Mouse (Mus musculus) cerebellum, adult 18-20 months (tissue): ENCODE results near the gene 5730455P16Rik.
A peak's percentile ranks its signal among the peaks of the same experiment; 100 is the strongest.
"Not testable (repeated sequence)": the region's sequence is repeated elsewhere in the genome, so short reads cannot be mapped to it uniquely, and the experiment has no call there.

ENCODE experiments used
- DNase-seq, 2 experiments: peaks; one replicate each; pipeline ENCODE4 v3.0.0; 2021

5730455P16Rik gene

GRCm38 (mm10) chr11:80377712-80378451, at the start of gene 5730455P16Rik:
TSS of gene 5730455P16Rik (minus strand) at chr11:80378034.
- DNase-seq: peak; percentile 84 to 91

- DNase-seq: not testable (repeated sequence)
These were observed 48.4 kb upstream of the 5730455P16Rik start for GRCm38 (mm10) chr11:80426029-80426813.

- no peak for DNase-seq
These were observed 47.5 kb upstream of the 5730455P16Rik start for GRCm38 (mm10) chr11:80425247-80425778.

- DNase-seq: no peak
These were observed 46.9 kb upstream of the 5730455P16Rik start for GRCm38 (mm10) chr11:80424691-80425090.

GRCm38 (mm10) chr11:80421421-80422047, 43.7 kb upstream of the 5730455P16Rik start:
- DNase-seq: no peak

- no peak for DNase-seq
These were observed 42.6 kb upstream of the 5730455P16Rik start for GRCm38 (mm10) chr11:80420202-80420984.

GRCm38 (mm10) chr11:80419743-80420142, 41.9 kb upstream of the 5730455P16Rik start:
- DNase-seq: no peak

- no peak for DNase-seq
These were observed 39.3 kb upstream of the 5730455P16Rik start for GRCm38 (mm10) chr11:80417085-80417484.

- no peak for DNase-seq
These were observed 32.5 kb upstream of the 5730455P16Rik start for GRCm38 (mm10) chr11:80410377-80410776.

- DNase-seq: not testable (repeated sequence)
These were observed 30.0 kb upstream of the 5730455P16Rik start for GRCm38 (mm10) chr11:80407878-80408277.

- no peak for DNase-seq
These were observed 18.8 kb upstream of the 5730455P16Rik start for GRCm38 (mm10) chr11:80396617-80397016.

GRCm38 (mm10) chr11:80395930-80396329, 18.1 kb upstream of the 5730455P16Rik start:
- no peak for DNase-seq

- peak in 1 of 2 experiments; percentile 26 for DNase-seq
These were observed 13.7 kb upstream of the 5730455P16Rik start for GRCm38 (mm10) chr11:80391407-80392120.

- DNase-seq: no peak
These were observed 12.1 kb upstream of the 5730455P16Rik start for GRCm38 (mm10) chr11:80389885-80390284.

- DNase-seq: no peak
These were observed 9.0 kb upstream of the 5730455P16Rik start for GRCm38 (mm10) chr11:80386790-80387189.

- peak in 1 of 2 experiments; percentile 11 for DNase-seq
These were observed 7.2 kb upstream of the 5730455P16Rik start for GRCm38 (mm10) chr11:80385055-80385454.

- no peak for DNase-seq
These were observed 6.6 kb upstream of the 5730455P16Rik start for GRCm38 (mm10) chr11:80384461-80384860.

GRCm38 (mm10) chr11:80383626-80384046, 5.8 kb upstream of the 5730455P16Rik start:
- DNase-seq: no peak

GRCm38 (mm10) chr11:80383019-80383625, 5.3 kb upstream of the 5730455P16Rik start, which contains the start of gene Zfp207:
TSS of gene Zfp207 (plus strand) at chr11:80383279.
- peak; percentile 99 for DNase-seq

GRCm38 (mm10) chr11:80382626-80383018, 4.8 kb upstream of the 5730455P16Rik start:
- peak; percentile 19 to 50 for DNase-seq

GRCm38 (mm10) chr11:80379184-80379583, 1.4 kb upstream of the 5730455P16Rik start:
- not testable (repeated sequence) for DNase-seq
